Mouse (Mus musculus): ENCODE measurements at regions not wholly inside any gene's neighbourhood (a gene's known extent, or its start where the extent isn't known, plus 50 kb on each side); places are given as distances from the start of the nearest gene placed in this dataset.

DNA sequence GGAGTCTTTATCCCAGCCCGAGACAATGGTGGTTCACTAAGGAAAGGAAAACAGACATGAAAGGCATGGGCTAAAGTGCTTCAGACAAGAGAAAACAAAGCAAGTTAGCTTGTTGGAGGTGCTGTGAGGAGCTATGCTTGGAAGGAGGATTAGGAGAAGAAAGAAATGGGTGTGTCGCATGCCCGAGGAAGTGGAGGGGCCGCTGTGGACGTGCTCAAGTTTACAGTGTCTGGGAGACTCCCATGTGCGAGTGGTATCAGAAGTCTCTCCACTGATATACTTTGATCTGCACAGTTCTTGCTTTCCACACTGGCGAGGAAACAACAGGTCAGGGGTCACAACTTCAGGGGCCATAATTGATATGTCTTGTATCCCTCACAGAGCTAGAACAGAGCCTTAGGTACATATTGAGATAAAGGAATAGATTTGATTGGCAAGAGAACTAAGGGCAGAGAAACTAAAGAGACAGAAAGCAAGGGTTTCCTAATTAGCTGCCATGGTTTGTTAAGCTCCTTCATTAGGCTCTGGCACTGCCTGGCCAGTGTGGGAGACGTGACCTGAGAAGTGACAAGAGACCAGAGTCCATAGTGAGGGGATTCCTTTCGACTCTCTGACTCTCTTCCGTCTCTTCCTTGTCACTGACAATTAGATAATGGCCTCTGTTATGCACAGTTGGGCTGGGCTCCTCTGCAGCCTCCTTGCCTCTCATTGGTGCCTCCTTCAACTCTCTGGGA is 93.1 kb downstream of the Enc1 start:
- TF ChIP-seq POLR2A (IDR thresholded peaks at IDR 0.05; ENCODE audit: borderline replicate concordance, extremely low read depth, low read depth, low read length) (no peak), CTCF (IDR thresholded peaks at IDR 0.05; ENCODE audit: insufficient read depth, low read length) (no peak)

Measured in lung, adult 2 months (tissue).